Mouse (Mus musculus) liver, embryonic 14.5 days (tissue): ENCODE results near the gene Cd86.

Source experiments
- CTCF ChIP-seq: IDR thresholded peaks from 2 replicates; pipeline ENCODE4 v1.5.1; 2016; ENCODE audit warnings: antibody characterized with exemption, low read depth, control low read depth
- EP300 ChIP-seq: IDR thresholded peaks from 2 replicates; pipeline ENCODE4 v1.6.1; 2016; ENCODE audit warnings: antibody characterized with exemption, low read depth

GRCm38 (mm10) chr16:36688076-36688475, 22.2 kb upstream of the Cd86 start:
- no peak for TF ChIP-seq CTCF
- TF ChIP-seq EP300, result no peak
